Mouse (Mus musculus) cerebellum, postnatal 25 days (tissue): ENCODE data around the gene Cdk9.

Source experiments
- DNase-seq, 2 experiments: peaks; one replicate each; pipeline ENCODE4 v3.0.0; 2021; ENCODE audit warnings: mixed read lengths in 2 of 2

Gene Cdk9

GRCm38 (mm10) chr2:32732695-32733094 lies 19.8 kb upstream of the Cdk9 start:
- no peak for DNase-seq

GRCm38 (mm10) chr2:32731911-32732310 lies 19.0 kb upstream of the Cdk9 start:
- DNase-seq: no peak

GRCm38 (mm10) chr2:32730854-32731253 lies 18.0 kb upstream of the Cdk9 start:
- no peak for DNase-seq

GRCm38 (mm10) chr2:32729547-32729946 lies 16.7 kb upstream of the Cdk9 start:
- DNase-seq: no peak

GRCm38 (mm10) chr2:32728463-32728862 lies 15.6 kb upstream of the Cdk9 start:
- no peak for DNase-seq

GRCm38 (mm10) chr2:32727435-32727834 lies 14.6 kb upstream of the Cdk9 start:
- DNase-seq: peak; percentile 83 to 86

GRCm38 (mm10) chr2:32724832-32725790 lies 12.2 kb upstream of the Cdk9 start:
- DNase-seq: no peak

GRCm38 (mm10) chr2:32724149-32724548 lies 11.3 kb upstream of the Cdk9 start:
- no peak for DNase-seq

- no peak for DNase-seq
Observed at GRCm38 (mm10) chr2:32722581-32722980, 9.7 kb upstream of the Cdk9 start.

GRCm38 (mm10) chr2:32722046-32722445 lies 9.2 kb upstream of the Cdk9 start:
- DNase-seq: no peak

- DNase-seq: no peak
Observed at GRCm38 (mm10) chr2:32720681-32721229, 7.9 kb upstream of the Cdk9 start, which contains the start of gene Sh2d3c. Gene Sh2d3c (plus strand): TSS chr2:32721055.

- no peak for DNase-seq
Observed at GRCm38 (mm10) chr2:32720053-32720452, 7.2 kb upstream of the Cdk9 start.

- no peak for DNase-seq
Observed at GRCm38 (mm10) chr2:32718761-32719160, 5.9 kb upstream of the Cdk9 start.

GRCm38 (mm10) chr2:32714987-32715425 lies 2.1 kb upstream of the Cdk9 start:
- no peak for DNase-seq

GRCm38 (mm10) chr2:32714117-32714986 lies 1.5 kb upstream of the Cdk9 start:
- DNase-seq: no peak

GRCm38 (mm10) chr2:32712586-32712933 lies 316 bp downstream of the Cdk9 start:
- DNase-seq: peak in 1 of 2 experiments; percentile 97

GRCm38 (mm10) chr2:32712108-32712551 lies 746 bp downstream of the Cdk9 start:
- peak in 1 of 2 experiments; percentile 68 for DNase-seq

GRCm38 (mm10) chr2:32711301-32712056 lies 1.4 kb downstream of the Cdk9 start:
- no peak for DNase-seq

GRCm38 (mm10) chr2:32710425-32710824 lies 2.5 kb downstream of the Cdk9 start:
- DNase-seq: no peak

- peak in 1 of 2 experiments; percentile 36 for DNase-seq
Observed at GRCm38 (mm10) chr2:32709521-32710137, 3.2 kb downstream of the Cdk9 start.

GRCm38 (mm10) chr2:32708643-32709042 lies 4.2 kb downstream of the Cdk9 start:
- peak; percentile 44 to 70 for DNase-seq

- DNase-seq: no peak
Observed at GRCm38 (mm10) chr2:32706971-32707370, 5.9 kb downstream of the Cdk9 start.
